Mouse (Mus musculus): ENCODE results near the gene Akap8l.

GRCm38 (mm10) chr17:32317032-32317431 is 33.4 kb downstream of the Akap8l start:
- TF ChIP-seq POLR2A (IDR thresholded peaks at IDR 0.05; ENCODE audit: borderline replicate concordance, low read depth, low read length) = no peak
- TF ChIP-seq CTCF (IDR thresholded peaks at IDR 0.05; ENCODE audit: low read depth, low read length) = no peak

Data from bone marrow macrophage, adult 2 months (primary cell).